Mouse (Mus musculus) left cerebral cortex, adult 2 months (tissue): ENCODE measurements around the gene Lbh. TPM values are rescaled to one million over a fixed set of nuclear protein-coding genes. Genes with fewer than 3 reads are reported as not detected.

ENCODE experiments used
- DNase-seq, 2 experiments: peaks; one replicate each; pipeline ENCODE4 v3.0.0; 2021 to 2022; ENCODE audit warnings: low spot score in 2 of 2, mixed read lengths in 1 of 2; ENCODE audit errors: extremely low spot score in 1 of 2
- H3K27ac ChIP-seq: fragments of 200-600 bp; 2 replicates; pipeline ENCODE4 v1.8.1; 2022
- H3K4me3 ChIP-seq: fragments of 200-600 bp; 2 replicates; pipeline ENCODE4 v1.8.1; 2022
- CTCF ChIP-seq: fragments of 200-600 bp; IDR thresholded peaks from 2 replicates; pipeline ENCODE4 v1.8.1; 2022; ENCODE audit warnings: antibody characterized with exemption, mild to moderate bottlenecking, moderate library complexity
- intact Hi-C: fragments of 180-260 bp; cut with DNase I; formaldehyde crosslinking; loops from one replicate; pipeline ENCODE4 v1.15.1; 2025
- total RNA-seq, 2 experiments: library from RNA; stranded (reverse); gene quantifications; 2 replicates each; pipeline ENCODE4 v1.2.3; 2021

Gene Lbh
- total RNA-seq, 2 experiments from 2014 or later: 37.5 to 37.8 TPM

DNA sequence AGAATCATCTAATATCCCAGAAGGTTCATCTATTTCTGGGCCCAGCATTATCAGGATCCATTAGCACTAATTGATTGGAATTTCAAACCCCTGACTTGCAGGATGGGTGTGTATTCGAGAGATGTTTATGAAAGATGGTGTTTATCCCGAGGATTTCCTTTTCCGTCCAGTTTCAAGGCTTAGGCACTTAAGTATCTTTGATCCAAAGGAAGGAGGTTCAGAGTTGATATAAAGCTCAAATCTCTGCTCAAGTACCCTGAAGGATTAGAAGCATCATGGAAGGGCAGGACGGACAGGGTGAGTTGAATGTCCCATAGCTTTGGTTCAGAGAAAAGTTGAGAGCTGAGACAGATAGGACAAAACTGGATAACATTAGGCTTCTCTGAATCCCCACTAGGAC is 15.0 kb downstream of the Lbh start:
- TF ChIP-seq CTCF: no peak
- intact Hi-C loops: no loop called here
- DNase-seq: no peak
- H3K27ac ChIP-seq: no peak overlapping the region
- no peak overlapping the region for H3K4me3 ChIP-seq

GRCm38 (mm10) chr17:72934146-72934545 is 16.0 kb downstream of the Lbh start:
- no peak overlapping the region for H3K4me3 ChIP-seq
- intact Hi-C loops: no loop called here
- no peak for DNase-seq
- H3K27ac ChIP-seq: no peak overlapping the region
- no peak for TF ChIP-seq CTCF

DNA sequence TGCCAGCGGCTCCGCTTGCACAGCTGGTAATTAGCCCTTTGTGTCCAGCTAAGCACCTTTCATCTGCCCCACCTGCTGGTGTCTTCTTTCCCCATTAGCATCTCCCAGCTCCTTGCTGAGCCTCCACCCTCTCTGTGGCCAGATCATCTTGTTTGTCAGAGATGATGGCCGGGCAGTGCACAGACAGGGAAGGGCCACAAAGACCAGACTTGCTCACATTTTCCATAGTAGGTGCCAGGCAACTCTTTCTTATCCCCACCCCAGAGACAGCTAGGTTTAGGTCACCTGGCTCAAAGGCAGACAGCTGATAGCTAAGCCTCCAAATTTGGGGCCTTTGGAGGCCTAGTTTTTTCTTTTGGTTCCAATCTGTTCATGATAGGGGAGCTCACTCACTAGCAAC is 16.5 kb downstream of the Lbh start:
- no peak for TF ChIP-seq CTCF
- no peak for DNase-seq
- intact Hi-C loops: no loop called here
- Histone ChIP-seq H3K4me3 (no peak overlapping the region), H3K27ac (no peak overlapping the region)

GRCm38 (mm10) chr17:72935921-72936320 is 17.8 kb downstream of the Lbh start:
- TF ChIP-seq CTCF: no peak
- DNase-seq: no peak
- intact Hi-C loops: no loop called here
- Histone ChIP-seq H3K4me3 (no peak overlapping the region), H3K27ac (no peak overlapping the region)

GRCm38 (mm10) chr17:72936336-72936735 is 18.2 kb downstream of the Lbh start:
- no peak for TF ChIP-seq CTCF
- DNase-seq: no peak

DNA sequence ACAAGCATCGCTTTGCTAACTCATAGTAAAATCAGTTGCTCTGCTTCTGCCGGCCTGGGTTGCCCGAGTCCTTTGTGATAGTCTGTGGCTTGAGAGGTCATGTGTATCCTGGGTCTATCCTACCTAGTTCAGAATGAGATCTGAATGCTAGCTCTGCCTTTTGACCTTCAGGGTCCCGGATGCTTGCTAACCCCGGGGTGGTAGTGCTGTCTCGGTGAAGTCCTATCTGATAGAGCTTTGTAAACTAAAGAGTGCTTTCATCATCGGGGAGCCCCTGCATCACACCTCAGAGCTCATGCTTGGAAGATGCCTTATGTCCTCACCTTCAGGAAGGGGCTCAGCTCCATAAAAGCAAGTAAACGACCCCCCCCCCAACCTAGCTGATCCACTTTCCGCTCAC is 19.1 kb downstream of the Lbh start:
- no peak overlapping the region for H3K27ac ChIP-seq
- no peak overlapping the region for H3K4me3 ChIP-seq
- intact Hi-C loops: no loop called here
- TF ChIP-seq CTCF: no peak
- DNase-seq: no peak

More at GRCm38 (mm10) chr17:72936336-72936735, 18.2 kb downstream of the Lbh start:
- intact Hi-C loops: no loop called here
- Histone ChIP-seq H3K4me3 (no peak overlapping the region), H3K27ac (no peak overlapping the region)

DNA sequence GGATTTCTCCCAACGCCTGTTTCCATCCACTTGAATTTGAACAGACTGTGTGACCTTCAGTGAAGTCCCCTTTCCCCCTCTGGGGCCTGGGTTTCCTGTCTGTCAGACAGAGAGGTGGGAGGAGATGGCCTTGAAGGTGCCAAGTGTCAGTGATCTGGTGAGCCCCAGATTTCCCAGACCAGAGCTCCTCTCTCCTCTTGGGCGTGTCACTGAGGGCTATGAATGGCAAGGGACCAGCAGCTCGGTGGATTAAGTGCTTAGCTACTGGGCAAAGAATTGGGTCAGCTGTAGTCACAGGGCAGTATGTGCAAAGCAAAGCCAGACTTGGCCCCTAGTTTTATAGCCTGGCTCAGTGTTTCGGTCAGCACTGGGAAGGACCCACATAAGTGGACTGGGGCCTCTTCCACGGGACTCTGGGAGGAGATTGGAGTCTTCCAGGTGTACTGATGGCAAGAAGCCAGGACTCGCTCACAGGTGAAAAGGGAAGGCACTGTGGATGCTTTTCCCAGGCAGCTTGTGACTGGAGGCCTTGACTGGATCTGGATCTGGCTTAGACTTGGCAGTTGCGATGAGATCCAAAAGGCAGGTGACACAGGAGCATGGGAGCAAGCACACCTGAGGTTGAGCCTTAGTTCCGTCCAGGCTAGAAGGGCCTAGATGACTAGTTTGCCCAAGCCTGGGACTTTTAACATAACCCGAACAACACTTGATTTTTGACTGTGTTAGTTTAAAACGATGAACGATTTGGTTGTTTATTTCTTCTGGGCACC is 20.1 kb downstream of the Lbh start:
- Histone ChIP-seq H3K4me3 (no peak overlapping the region), H3K27ac (peak overlapping the region; percentile 44; the same call in 1 of the 2 replicates)
- intact Hi-C loops: no loop called here
- DNase-seq: no peak
- no peak for TF ChIP-seq CTCF

- DNase-seq: no peak
- no peak for TF ChIP-seq CTCF
- intact Hi-C loops: no loop called here
These were observed 20.9 kb downstream of the Lbh start for GRCm38 (mm10) chr17:72938871-72939568.

DNA sequence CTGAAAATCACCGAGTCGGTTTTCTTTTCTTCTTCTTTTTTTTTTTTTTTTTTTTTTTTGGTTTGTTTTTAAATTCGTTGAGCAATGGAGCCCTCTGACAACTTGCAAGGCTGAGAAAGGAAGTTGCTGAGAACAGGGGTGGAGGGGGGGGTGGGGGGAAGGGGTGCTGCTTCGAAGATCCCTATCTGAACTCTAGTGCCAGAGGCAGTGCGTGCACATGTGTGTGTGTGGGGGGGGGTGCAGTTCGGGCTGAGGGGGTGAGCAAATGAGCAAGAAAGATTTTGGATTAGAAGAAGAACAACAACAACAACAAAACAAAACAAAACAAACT is 21.4 kb downstream of the Lbh start:
- intact Hi-C loops: no loop called here

More at GRCm38 (mm10) chr17:72938871-72939568, 20.9 kb downstream of the Lbh start:
- Histone ChIP-seq H3K4me3 (no peak overlapping the region), H3K27ac (no peak overlapping the region)

GRCm38 (mm10) chr17:72944368-72944767 is 26.3 kb downstream of the Lbh start:
- intact Hi-C loops: no loop called here
- no peak for DNase-seq
- TF ChIP-seq CTCF: no peak
- Histone ChIP-seq H3K4me3 (no peak overlapping the region), H3K27ac (no peak overlapping the region)

More for the DNA sequence above, 21.4 kb downstream of the Lbh start:
- Histone ChIP-seq H3K27ac (no peak overlapping the region), H3K4me3 (no peak overlapping the region)
- no peak for TF ChIP-seq CTCF
- DNase-seq: no peak

DNA sequence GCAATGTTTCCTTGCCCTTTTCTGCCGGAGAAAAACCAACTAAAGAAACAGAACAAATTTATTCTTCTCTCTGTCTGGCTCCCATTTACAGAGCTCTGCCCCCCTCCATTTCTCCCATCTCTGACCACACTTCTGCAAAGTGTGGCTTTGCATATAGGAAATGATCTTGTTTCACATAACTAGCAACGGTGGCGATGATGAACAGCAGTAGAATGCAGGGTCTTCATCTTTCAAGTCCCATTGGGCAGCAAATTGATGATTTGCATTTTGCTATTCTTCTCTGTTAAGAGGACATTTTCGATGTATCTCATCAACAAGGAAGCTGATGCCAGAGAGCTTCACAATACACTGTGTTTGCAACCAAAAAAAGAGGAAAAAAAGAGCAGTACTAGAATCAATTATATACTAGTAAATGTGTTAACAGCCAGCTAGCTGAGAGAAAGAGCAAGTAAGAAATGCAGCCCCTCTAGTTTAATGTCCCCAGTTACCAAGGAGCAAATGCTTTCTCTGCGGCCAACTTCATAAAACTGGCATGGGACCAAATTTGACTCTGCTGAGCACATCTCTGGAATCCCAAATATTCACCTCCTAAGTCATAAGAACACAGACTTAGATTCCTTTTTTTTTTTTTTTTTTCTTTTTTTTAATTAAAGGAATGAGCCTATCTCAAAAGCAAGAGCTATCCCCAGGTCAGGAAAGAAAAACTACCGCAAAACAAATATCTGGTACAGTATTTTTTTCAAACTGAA is 29.2 kb downstream of the Lbh start:
- no peak overlapping the region for H3K27ac ChIP-seq
- intact Hi-C loops: no loop called here
- H3K4me3 ChIP-seq: no peak overlapping the region
- TF ChIP-seq CTCF: no peak
- DNase-seq: no peak

GRCm38 (mm10) chr17:72948119-72948518 is 30.0 kb downstream of the Lbh start:
- intact Hi-C loops: no loop called here
- Histone ChIP-seq H3K27ac (no peak overlapping the region), H3K4me3 (no peak overlapping the region)
- TF ChIP-seq CTCF: no peak
- DNase-seq: no peak
